Mouse (Mus musculus): ENCODE results near the gene Sp2. TPM values are rescaled to one million over a fixed set of nuclear protein-coding genes. Genes with fewer than 3 reads are reported as not detected.

Sp2 gene
- polyA plus RNA-seq, 2 experiments from 2014 or later, result 19.5 to 22.9 TPM

- no peak for ATAC-seq
Observed at GRCm38 (mm10) chr11:96937549-96938425, 45.0 kb downstream of the Sp2 start.

- no peak for ATAC-seq
Observed at GRCm38 (mm10) chr11:96935872-96936650, 46.7 kb downstream of the Sp2 start.

GRCm38 (mm10) chr11:96934921-96935356 is 47.8 kb downstream of the Sp2 start:
- peak; percentile 74 for ATAC-seq

- no peak for ATAC-seq
Observed at GRCm38 (mm10) chr11:96933562-96934276, 49.0 kb downstream of the Sp2 start.

GRCm38 (mm10) chr11:96931327-96932062 is 51.3 kb downstream of the Sp2 start:
- ATAC-seq, result no peak

GRCm38 (mm10) chr11:96929766-96930331 is 52.9 kb downstream of the Sp2 start:
- no peak for ATAC-seq

- ATAC-seq, result no peak
Observed at GRCm38 (mm10) chr11:96929096-96929765, 53.5 kb downstream of the Sp2 start.

- no peak for ATAC-seq
Observed at GRCm38 (mm10) chr11:96928691-96929090, 54.1 kb downstream of the Sp2 start.

- no peak for ATAC-seq
Observed at GRCm38 (mm10) chr11:96928088-96928487, 54.7 kb downstream of the Sp2 start, which contains the start of gene Prr15l. Prr15l (plus strand) TSS chr11:96928104.

- no peak for ATAC-seq
Observed at GRCm38 (mm10) chr11:96926587-96926986, 56.2 kb downstream of the Sp2 start.

- no peak for ATAC-seq
Observed at GRCm38 (mm10) chr11:96925469-96926148, 57.1 kb downstream of the Sp2 start.

- no peak for ATAC-seq
Observed at GRCm38 (mm10) chr11:96924861-96925260, 57.9 kb downstream of the Sp2 start.

GRCm38 (mm10) chr11:96919003-96919402 is 63.8 kb downstream of the Sp2 start:
- no peak for ATAC-seq

- ATAC-seq, result no peak
Observed at GRCm38 (mm10) chr11:96917415-96917814, 65.3 kb downstream of the Sp2 start.

- no peak for ATAC-seq
Observed at GRCm38 (mm10) chr11:96916885-96917396, 65.8 kb downstream of the Sp2 start.

- ATAC-seq, result peak; percentile 99
Observed at GRCm38 (mm10) chr11:96916044-96916884, 66.5 kb downstream of the Sp2 start, which contains the start of gene Cdk5rap3. Cdk5rap3 (minus strand) TSS chr11:96916496.

GRCm38 (mm10) chr11:96912682-96913081 is 70.1 kb downstream of the Sp2 start:
- ATAC-seq, result no peak

- peak; percentile 85 for ATAC-seq
Observed at GRCm38 (mm10) chr11:96910003-96910402, 72.8 kb downstream of the Sp2 start.

GRCm38 (mm10) chr11:96908594-96908993 is 74.2 kb downstream of the Sp2 start:
- ATAC-seq, result no peak

All from CD4-positive, CD25-positive, alpha-beta regulatory T cell, adult 4 months (primary cell).